Mouse (Mus musculus): ENCODE results near the gene Snx9. TPM values are rescaled to one million over a fixed set of nuclear protein-coding genes. Genes with fewer than 3 reads are reported as not detected.

Gene Snx9
- total and polyA plus RNA-seq, 3 experiments = 12.9 to 22.8 TPM; not detected in 1

DNA sequence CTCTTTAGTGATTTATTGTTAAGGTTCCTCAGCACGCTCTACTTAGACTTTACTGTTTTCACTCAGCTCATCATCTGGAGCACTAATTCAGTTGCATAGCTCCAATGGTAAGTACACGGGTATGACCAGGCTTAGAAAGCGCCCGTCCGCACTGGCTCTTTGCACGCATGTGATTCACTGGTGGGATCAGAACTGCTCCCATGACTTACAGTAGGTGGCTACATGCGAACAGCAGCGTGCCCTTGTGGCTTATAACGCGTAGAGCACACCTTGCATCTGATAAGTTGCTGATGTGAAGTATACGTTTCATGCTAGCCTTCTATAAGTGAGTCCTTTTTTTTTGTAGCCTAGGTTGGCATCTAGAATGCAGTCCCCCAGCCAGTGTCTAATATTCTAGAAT, 16.1 kb downstream of the Snx9 start:
- DNase-seq (ENCODE audit: low read depth, low spot score) = no peak
- H3K79me2 ChIP-seq (ENCODE audit: control insufficient read depth, insufficient read depth, low read length, poor library complexity) = no peaks in the 10 kb centered on the region; the same call in 1 of the 2 replicates
- no peak overlapping the region for H3K4me3 ChIP-seq (ENCODE audit: control insufficient read depth in 1 of 2, insufficient read depth in 1 of 2, low read depth in 2 of 2, low read length in 2 of 2)
- no peak overlapping the region for H3K9ac ChIP-seq (ENCODE audit: control insufficient read depth, low read depth, low read length, poor library complexity, severe bottlenecking)
- TF ChIP-seq POLR2AphosphoS2 (IDR thresholded peaks at IDR 0.05; ENCODE audit: low read length) = no peak
- no peak for TF ChIP-seq ZKSCAN1 (IDR thresholded peaks at IDR 0.05; ENCODE audit: low read depth, low read length)
- no peak for TF ChIP-seq MAX (IDR thresholded peaks at IDR 0.05; ENCODE audit: low read length)
- no peak overlapping the region for H3K27ac ChIP-seq (ENCODE audit: control insufficient read depth, low read depth, low read length)
- H3K9me3 ChIP-seq (replicated peaks; ENCODE audit: insufficient read depth, low read length) = no peaks in the 10 kb centered on the region
- H3K4me1 ChIP-seq (ENCODE audit: control insufficient read depth in 1 of 2, insufficient read depth in 2 of 2, low read length in 2 of 2) = no peaks in the 10 kb centered on the region
- H3K36me3 ChIP-seq (ENCODE audit: control insufficient read depth in 1 of 2, insufficient read depth in 2 of 2, low read length in 2 of 2) = no peaks in the 10 kb centered on the region; a peak in 1 of 4 replicates
- H3K27me3 ChIP-seq (ENCODE audit: control insufficient read depth in 1 of 2, insufficient read depth in 2 of 2, low read length in 2 of 2) = no peaks in the 10 kb centered on the region

DNA sequence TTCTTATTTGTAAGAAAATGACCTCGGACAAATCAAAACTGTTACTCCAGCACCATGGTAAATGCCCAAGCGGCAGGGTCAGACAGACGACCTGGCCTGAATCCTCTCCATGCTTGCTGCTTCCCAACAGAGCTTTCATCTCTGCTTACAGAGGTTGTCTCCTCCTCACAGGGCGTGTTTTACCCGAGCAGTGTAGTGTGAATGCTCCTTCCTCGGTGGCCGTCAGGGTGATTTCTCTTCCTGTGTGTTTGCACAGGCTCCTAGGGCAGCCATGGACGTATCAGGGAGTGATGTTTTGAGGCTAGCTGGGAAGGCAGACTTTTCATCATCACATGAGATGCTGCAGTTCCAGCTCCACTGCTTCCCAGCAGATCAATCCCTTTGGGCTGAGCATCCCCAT, 17.1 kb downstream of the Snx9 start:
- H3K4me1 ChIP-seq (ENCODE audit: control insufficient read depth in 1 of 2, insufficient read depth in 2 of 2, low read length in 2 of 2) = no peaks in the 10 kb centered on the region
- H3K9me3 ChIP-seq (replicated peaks; ENCODE audit: insufficient read depth, low read length) = no peaks in the 10 kb centered on the region
- H3K79me2 ChIP-seq (ENCODE audit: control insufficient read depth, insufficient read depth, low read length, poor library complexity) = no peaks in the 10 kb centered on the region; the same call in 1 of the 2 replicates
- TF ChIP-seq SIN3A (IDR thresholded peaks at IDR 0.05; ENCODE audit: low read length) (no peak), RAD21 (IDR thresholded peaks at IDR 0.05; ENCODE audit: low read depth, low read length) (no peak), POLR2AphosphoS5 (IDR thresholded peaks at IDR 0.05; ENCODE audit: borderline replicate concordance, low read depth, low read length) (no peak), POLR2A (IDR thresholded peaks at IDR 0.05; ENCODE audit: control insufficient read depth in 1 of 2, insufficient read depth in 1 of 2, low read depth in 1 of 2, low read length in 2 of 2, poor library complexity in 1 of 2) (no peak), MAFK (IDR thresholded peaks at IDR 0.05; ENCODE audit: borderline replicate concordance, low read depth, low read length) (no peak), MYB (IDR thresholded peaks at IDR 0.05; ENCODE audit: low read depth, low read length) (no peak), TCF12 (IDR thresholded peaks at IDR 0.05; ENCODE audit: low read depth, low read length) (no peak), USF2 (IDR thresholded peaks at IDR 0.05; ENCODE audit: borderline replicate concordance in 1 of 2, insufficient read depth in 1 of 2, low read depth in 1 of 2, low read length in 2 of 2) (no peak), HCFC1 (IDR thresholded peaks at IDR 0.05; ENCODE audit: low read depth, low read length) (no peak), MXI1 (IDR thresholded peaks at IDR 0.05; ENCODE audit: low read depth, low read length) (no peak), KAT2A (conservative IDR thresholded peaks at IDR 0.05; ENCODE audit: low read depth, low read length) (no peak), NRF1 (IDR thresholded peaks at IDR 0.05; ENCODE audit: insufficient read depth, low read depth, low read length, poor library complexity, severe bottlenecking) (no peak), POLR2AphosphoS2 (IDR thresholded peaks at IDR 0.05; ENCODE audit: low read length) (no peak), ZC3H11A (IDR thresholded peaks at IDR 0.05; ENCODE audit: low read depth, low read length) (no peak), MEF2A (IDR thresholded peaks at IDR 0.05; ENCODE audit: extremely low read depth, insufficient replicate concordance, low read depth, low read length, poor library complexity, severe bottlenecking) (no peak), RCOR1 (IDR thresholded peaks at IDR 0.05; ENCODE audit: low read depth, low read length) (no peak), TAL1 (IDR thresholded peaks at IDR 0.05; ENCODE audit: low read length) (no peak), BHLHE40 (IDR thresholded peaks at IDR 0.05; ENCODE audit: borderline replicate concordance, low read depth, low read length) (no peak), ZKSCAN1 (IDR thresholded peaks at IDR 0.05; ENCODE audit: low read depth, low read length) (no peak)
- H3K4me3 ChIP-seq (ENCODE audit: control insufficient read depth in 1 of 2, insufficient read depth in 1 of 2, low read depth in 2 of 2, low read length in 2 of 2) = no peak overlapping the region
- no peak for DNase-seq (ENCODE audit: low read depth, low spot score)
- H3K27ac ChIP-seq (ENCODE audit: control insufficient read depth, low read depth, low read length) = no peak overlapping the region
- no peak overlapping the region for H3K9ac ChIP-seq (ENCODE audit: control insufficient read depth, low read depth, low read length, poor library complexity, severe bottlenecking)
- no peaks in the 10 kb centered on the region; a peak in 1 of 4 replicates for H3K36me3 ChIP-seq (ENCODE audit: control insufficient read depth in 1 of 2, insufficient read depth in 2 of 2, low read length in 2 of 2)
- H3K27me3 ChIP-seq (ENCODE audit: control insufficient read depth in 1 of 2, insufficient read depth in 2 of 2, low read length in 2 of 2) = no peaks in the 10 kb centered on the region
